Mouse (Mus musculus) olfactory bulb, adult 2 months (tissue): ENCODE measurements around the gene 4931428L18Rik. TPM values are rescaled to one million over a fixed set of nuclear protein-coding genes. Genes with fewer than 3 reads are reported as not detected.

Source experiments
- H3K27ac ChIP-seq: fragments of 200-500 bp; 2 replicates; pipeline ENCODE4 v1.5.1; 2012; ENCODE audit warnings: low read depth, low read length; ENCODE audit not compliant: insufficient read depth
- H3K4me1 ChIP-seq: fragments of 200-500 bp; 2 replicates; pipeline ENCODE4 v1.6.1; 2012; ENCODE audit warnings: low read length; ENCODE audit not compliant: control insufficient read depth, insufficient read depth
- H3K4me3 ChIP-seq: fragments of 200-500 bp; 2 replicates; pipeline ENCODE4 v1.5.1; 2012; ENCODE audit warnings: mild to moderate bottlenecking, low read depth, low read length, moderate library complexity; ENCODE audit not compliant: insufficient read depth
- CTCF ChIP-seq: fragments of 200-500 bp; IDR thresholded peaks from 2 replicates; pipeline ENCODE4 v1.5.1; 2012; ENCODE audit warnings: low read depth, mild to moderate bottlenecking, low read length, moderate library complexity; ENCODE audit not compliant: insufficient read depth
- POLR2A ChIP-seq: fragments of 200-500 bp; IDR thresholded peaks from 2 replicates; pipeline ENCODE4 v1.6.1; 2012; ENCODE audit warnings: mild to moderate bottlenecking, low read depth, low read length, moderate library complexity; ENCODE audit not compliant: insufficient read depth
- WGBS: fragments of 180-500 bp; shearing (Covaris S2); methylation state at CpG from one replicate; pipeline ENCODE4 v1.1.7; 2018; 5-methylcytosine and 5-hydroxymethylcytosine counted together
- polyA plus RNA-seq: library from polyadenylated mRNA; stranded (reverse); fragments of >200 nt; gene quantifications from 2 replicates; pipeline ENCODE4 v1.2.4, GENCODE M21; 2012; ENCODE audit warnings: low replicate concordance; ENCODE audit not compliant: missing spikeins, insufficient read depth, insufficient read length

4931428L18Rik gene
- polyA plus RNA-seq, 1 experiment, result not detected

DNA sequence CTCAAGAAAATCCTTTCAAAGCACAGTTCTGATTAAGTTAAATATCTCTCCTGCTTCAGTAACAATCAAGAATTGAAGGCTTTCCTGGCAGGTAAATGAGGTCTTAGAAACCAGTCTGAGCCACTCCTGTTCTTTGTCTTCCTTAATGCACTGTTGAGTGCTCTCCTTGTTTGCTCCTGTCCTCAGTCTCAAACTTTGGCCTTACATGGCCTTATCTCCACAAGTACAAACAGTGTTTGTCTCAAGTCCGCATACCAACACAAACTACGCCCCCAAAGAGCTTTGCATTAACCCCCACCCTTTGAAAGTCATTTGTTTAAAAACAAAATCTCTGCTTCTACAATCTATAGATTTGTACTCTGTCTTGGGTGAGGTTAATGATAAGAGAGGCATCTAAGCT is 66.3 kb downstream of the 4931428L18Rik start:
- H3K4me3 ChIP-seq, result no peak overlapping the region
- no peak for TF ChIP-seq POLR2A
- TF ChIP-seq CTCF, result no peak
- 94% methylated on average over 2 of the region's 2 CpGs for WGBS
- no peak overlapping the region for H3K27ac ChIP-seq
- H3K4me1 ChIP-seq, result no peaks in the 10 kb centered on the region

DNA sequence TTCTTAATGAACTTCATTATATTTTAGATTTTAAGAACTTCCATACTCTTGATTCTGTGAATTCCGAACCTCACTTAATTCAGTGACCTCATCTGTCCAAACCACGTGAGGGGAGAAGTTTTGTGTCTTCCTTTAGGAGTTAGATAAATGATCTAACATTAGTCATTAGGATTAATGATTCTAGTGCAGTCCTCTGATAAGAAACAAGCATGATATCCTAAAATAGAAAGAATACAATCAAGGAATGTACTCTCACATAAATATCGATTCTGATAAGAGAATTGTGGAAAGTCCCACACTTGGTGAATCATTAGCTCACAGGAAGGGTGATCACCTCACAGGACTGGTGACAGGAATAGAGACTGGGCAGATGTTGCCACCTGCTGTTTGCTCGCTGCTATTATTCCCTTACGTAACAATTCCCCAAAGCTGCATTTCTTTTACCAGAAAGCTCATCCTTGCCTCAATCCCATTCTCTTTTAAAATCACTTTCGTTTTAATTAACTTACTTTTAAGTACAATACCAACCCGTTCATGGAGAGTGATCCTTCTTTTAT is 68.6 kb downstream of the 4931428L18Rik start:
- no peak overlapping the region for H3K27ac ChIP-seq
- TF ChIP-seq CTCF (no peak), POLR2A (no peak)

DNA sequence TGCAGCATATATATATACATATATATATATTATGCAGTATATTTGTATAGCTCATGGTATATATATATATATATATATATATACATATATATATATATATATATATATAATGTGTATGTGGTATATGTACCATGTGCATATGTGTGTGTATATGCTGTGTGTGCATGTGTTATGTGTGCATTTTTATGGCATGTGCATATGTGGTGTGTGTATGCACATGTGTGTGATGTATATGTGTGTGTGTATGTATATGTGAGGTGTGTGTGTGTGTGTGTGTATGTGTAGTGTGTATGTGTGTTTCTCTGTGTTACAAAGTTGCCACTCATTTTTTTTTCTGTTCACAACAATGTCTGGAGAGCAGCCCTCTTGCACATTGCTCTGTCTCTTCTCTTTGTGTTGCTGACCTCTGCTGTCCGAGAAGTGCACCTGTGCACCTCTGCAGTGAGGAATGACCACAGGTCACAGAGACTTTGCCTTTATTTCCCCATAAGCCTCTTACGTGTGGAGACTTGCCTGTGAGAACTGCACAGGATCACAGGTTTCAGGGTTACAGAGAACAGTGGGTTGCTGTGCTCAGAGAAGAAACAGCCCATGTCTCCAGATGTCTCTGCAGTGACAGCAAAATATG is 69.6 kb downstream of the 4931428L18Rik start:
- WGBS, result 66% methylated on average over 2 of the region's 2 CpGs
- TF ChIP-seq CTCF, result no peak
- no peak for TF ChIP-seq POLR2A

More for the DNA sequence above, 68.6 kb downstream of the 4931428L18Rik start:
- no peaks in the 10 kb centered on the region for H3K4me1 ChIP-seq
- H3K4me3 ChIP-seq, result no peak overlapping the region
- 13% methylated on average over 7 of the region's 7 CpGs for WGBS

DNA sequence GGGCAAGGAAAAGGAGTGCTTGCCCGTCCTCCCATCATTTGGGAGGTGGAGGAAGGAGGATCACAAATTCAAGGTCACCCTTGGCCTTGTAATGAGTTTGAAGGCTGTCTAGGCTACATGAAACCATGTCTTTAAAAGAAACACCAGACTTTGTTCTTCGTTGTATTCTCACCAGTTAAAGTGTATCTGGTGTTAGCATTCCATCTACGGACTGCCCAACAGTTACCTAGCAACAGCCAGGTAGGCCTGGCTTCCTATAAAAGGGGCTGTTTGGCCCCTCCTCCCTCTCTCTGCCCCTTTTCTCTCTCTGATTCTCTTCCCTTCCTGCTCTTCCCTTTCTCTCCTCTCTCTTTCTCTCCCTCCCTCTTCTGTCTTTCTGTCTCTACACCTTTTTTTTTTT is 71.9 kb downstream of the 4931428L18Rik start:
- no peaks in the 10 kb centered on the region for H3K4me1 ChIP-seq
- TF ChIP-seq POLR2A, result no peak
- TF ChIP-seq CTCF, result no peak

More for the DNA sequence above, 69.6 kb downstream of the 4931428L18Rik start:
- no peak overlapping the region for H3K4me3 ChIP-seq
- no peak overlapping the region for H3K27ac ChIP-seq
- H3K4me1 ChIP-seq, result no peaks in the 10 kb centered on the region

DNA sequence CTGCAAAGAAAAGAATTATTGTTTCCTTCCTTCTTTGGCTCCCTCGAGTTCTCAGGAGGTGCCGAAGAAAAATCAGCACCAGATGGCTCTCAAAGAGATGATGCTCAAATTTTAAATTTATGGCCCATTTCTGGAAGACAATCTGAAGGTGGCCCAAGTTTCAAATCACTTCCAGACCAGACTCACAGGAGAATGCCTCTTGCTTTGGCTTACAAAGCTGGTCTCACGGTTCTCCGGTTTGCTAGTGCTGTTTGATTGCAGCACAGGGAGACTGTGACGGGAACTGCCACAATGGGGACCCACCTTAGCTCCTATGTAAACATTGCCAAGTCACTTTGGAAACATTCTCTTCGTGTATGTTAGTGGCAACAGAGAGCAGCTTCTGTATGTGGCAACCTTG is 72.8 kb downstream of the 4931428L18Rik start:
- WGBS, result 66% methylated on average over 6 of the region's 6 CpGs
- TF ChIP-seq POLR2A (no peak), CTCF (no peak)
- no peaks in the 10 kb centered on the region for H3K4me1 ChIP-seq
- H3K27ac ChIP-seq, result no peak overlapping the region
- H3K4me3 ChIP-seq, result no peak overlapping the region

More for the DNA sequence above, 71.9 kb downstream of the 4931428L18Rik start:
- no peak overlapping the region for H3K27ac ChIP-seq
- no peak overlapping the region for H3K4me3 ChIP-seq
- WGBS, result 78% methylated on average over 3 of the region's 3 CpGs

DNA sequence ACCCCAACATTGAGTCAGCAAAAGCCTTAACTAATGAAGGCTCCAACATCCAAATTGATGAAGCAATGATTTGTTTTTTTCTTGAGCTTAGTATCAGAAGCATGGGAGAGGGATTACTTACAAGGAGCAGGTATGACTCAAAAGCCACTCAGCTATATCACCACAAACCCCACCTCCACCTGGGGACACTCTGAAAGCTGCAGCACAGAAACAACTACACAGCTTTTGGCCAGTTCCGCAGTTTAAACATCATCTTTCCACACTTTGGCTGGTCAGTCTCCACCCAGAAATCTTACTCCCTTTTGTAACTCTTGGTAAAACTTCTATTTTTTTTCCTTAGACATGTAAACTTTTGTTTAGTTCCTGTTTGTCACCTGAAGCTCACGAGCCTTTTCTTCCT is 78.9 kb downstream of the 4931428L18Rik start:
- Histone ChIP-seq H3K4me1 (no peaks in the 10 kb centered on the region), H3K27ac (no peak overlapping the region), H3K4me3 (no peak overlapping the region)
- TF ChIP-seq POLR2A, result no peak
- no peak for TF ChIP-seq CTCF
- 85% methylated on average over 2 of the region's 2 CpGs for WGBS

DNA sequence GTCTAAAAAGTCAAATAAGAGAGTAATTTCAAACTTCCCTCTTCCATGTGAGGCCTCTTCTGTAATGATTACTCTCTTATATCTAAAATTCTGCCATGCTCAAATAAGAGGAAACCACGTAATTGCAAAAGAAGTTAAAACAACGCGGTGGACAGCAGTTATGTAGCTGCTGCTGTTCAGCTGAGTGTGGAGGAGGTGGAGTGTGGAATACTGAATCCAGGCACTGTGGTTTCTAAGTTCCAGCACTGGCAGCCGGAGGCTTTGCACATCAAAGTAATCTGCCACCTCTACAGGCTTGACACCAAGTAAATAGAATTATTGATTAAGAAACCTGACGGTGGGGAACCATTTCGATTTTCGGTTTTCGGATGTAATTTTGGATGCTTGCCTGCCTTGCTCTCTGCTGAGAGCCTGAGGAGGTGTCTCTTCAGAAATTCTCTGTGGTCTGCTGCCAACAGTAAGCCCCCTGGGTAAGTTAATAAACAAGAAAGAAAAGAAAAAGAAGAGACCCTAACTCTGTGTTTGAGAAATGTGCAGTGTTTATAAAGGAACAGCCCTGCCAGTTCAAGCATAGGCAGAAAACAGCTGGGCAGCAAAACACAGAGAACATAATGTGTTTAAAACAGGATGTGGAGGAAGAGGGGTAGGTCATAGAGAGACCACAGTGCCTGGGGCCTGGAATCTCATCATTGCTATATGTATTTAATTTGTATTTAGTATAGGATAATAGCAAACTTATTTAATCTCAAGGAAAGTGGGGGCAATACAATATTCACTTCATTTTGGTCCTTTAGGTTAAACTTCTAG is 80.0 kb downstream of the 4931428L18Rik start:
- WGBS, result 46% methylated on average over 8 of the region's 8 CpGs
- TF ChIP-seq CTCF (no peak), POLR2A (no peak)
- no peak overlapping the region for H3K4me3 ChIP-seq
- no peaks in the 10 kb centered on the region for H3K4me1 ChIP-seq
- no peak overlapping the region for H3K27ac ChIP-seq

DNA sequence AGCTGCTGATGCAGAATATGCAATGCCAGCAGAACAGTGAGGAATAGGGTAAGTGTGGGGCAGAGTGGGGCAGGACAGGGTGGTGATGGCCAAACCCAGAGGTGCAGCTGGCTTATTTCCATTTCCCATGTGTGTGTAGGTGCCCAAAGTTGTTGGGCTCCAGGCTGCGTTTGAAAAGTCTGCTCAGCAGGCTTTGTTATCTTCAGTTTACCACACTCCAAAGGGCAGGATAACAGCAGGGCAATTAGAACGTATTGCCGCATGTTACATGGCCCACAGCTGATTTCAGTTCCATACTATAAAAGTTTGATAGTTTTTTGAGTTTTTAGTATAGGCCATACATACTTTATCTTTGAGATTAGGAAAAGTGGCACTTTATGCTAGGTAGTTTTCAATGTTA is 84.1 kb downstream of the 4931428L18Rik start:
- Histone ChIP-seq H3K4me3 (no peak overlapping the region), H3K4me1 (no peaks in the 10 kb centered on the region), H3K27ac (no peak overlapping the region)
- TF ChIP-seq POLR2A (no peak), CTCF (no peak)
- WGBS, result 85% methylated on average over 3 of the region's 3 CpGs

DNA sequence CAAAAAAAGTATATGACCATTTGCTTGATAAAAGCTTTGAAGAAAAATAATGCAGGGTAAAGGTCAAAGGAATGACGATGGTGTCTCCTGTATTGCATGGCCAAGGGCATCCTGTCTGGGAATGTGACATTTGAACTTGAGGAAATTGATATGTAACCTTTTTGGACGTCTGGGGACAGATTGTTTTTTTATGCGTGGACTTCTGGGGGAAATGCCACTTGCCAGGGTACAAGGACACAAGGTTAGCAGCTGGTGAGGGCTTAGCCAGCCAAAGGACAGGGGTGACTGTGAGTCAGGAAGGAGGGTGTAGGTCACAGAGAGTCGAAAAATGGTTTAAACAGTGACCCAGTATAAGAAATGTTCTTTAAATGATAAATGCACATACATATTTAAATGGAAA is 109.0 kb downstream of the 4931428L18Rik start:
- Histone ChIP-seq H3K4me1 (no peaks in the 10 kb centered on the region), H3K4me3 (no peak overlapping the region), H3K27ac (no peak overlapping the region)
- 78% methylated on average over 4 of the region's 4 CpGs for WGBS
- no peak for TF ChIP-seq CTCF
- TF ChIP-seq POLR2A, result no peak
